Mouse (Mus musculus) brain, embryonic 14.5 days (tissue): ENCODE results near the gene Lime1.

Experiments
- CTCF ChIP-seq: fragments of 200-500 bp; IDR thresholded peaks from 2 replicates; pipeline ENCODE4 v1.5.1; 2012; ENCODE audit warnings: inconsistent platforms, mild to moderate bottlenecking, moderate library complexity, borderline replicate concordance; ENCODE audit not compliant: insufficient read depth, insufficient read length; ENCODE audit errors: extremely low read depth
- POLR2A ChIP-seq: fragments of 200-500 bp; IDR thresholded peaks from 2 replicates; pipeline ENCODE4 v1.6.1; 2012; ENCODE audit warnings: mild to moderate bottlenecking, inconsistent platforms, borderline replicate concordance; ENCODE audit not compliant: poor library complexity, insufficient read depth, insufficient read length, severe bottlenecking; ENCODE audit errors: extremely low read depth

- TF ChIP-seq CTCF (no peak), POLR2A (no peak)
Measured at GRCm38 (mm10) chr2:181342766-181343165, 37.1 kb upstream of the Lime1 start.
